Mouse (Mus musculus): ENCODE results near the gene Samd11. TPM values are rescaled to one million over a fixed set of nuclear protein-coding genes. Genes with fewer than 3 reads are reported as not detected.

Samd11 gene
- polyA plus RNA-seq, 1 experiment: 6.9 TPM

- peak; percentile 93 for DNase-seq (ENCODE audit: low read depth)
- TF ChIP-seq CTCF (IDR thresholded peaks at IDR 0.05; ENCODE audit: borderline replicate concordance, extremely low read depth, insufficient read depth, insufficient read length) (no peak), POLR2A (IDR thresholded peaks at IDR 0.05; ENCODE audit: borderline replicate concordance, extremely low read depth, insufficient read depth, insufficient read length, poor library complexity, severe bottlenecking) (peak; percentile 49; the same call in 1 of the 2 replicates)
Observed at GRCm38 (mm10) chr4:156234701-156235213, 20.7 kb downstream of the Samd11 start, which contains the start of gene Plekhn1. Gene Plekhn1, minus strand, starts transcription at chr4:156234857.

DNA sequence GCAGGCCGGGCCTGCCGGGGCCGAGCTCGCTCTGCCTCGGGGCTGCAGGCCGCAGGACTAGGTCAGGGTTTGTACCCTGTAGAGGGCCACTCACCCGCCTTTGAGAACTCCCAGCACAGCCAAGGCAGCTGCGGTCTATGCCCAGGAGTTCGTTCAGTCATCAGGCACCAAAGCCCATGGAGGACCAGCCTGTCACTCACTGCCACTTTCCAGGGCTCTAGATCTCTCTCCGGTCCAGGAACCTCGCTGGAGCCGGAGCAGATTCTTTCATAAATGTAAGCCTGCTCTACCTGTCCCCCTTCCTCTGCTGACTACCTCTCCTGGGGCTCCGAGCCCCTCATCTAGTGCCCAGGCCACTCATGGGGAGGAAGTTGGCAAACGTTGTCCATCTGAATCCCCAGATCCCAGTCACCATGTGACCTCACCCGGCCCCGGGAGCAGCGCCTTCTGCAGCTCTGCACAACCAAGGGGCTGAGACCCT lies 21.4 kb downstream of the Samd11 start:
- TF ChIP-seq CTCF (IDR thresholded peaks at IDR 0.05; ENCODE audit: borderline replicate concordance, extremely low read depth, insufficient read depth, insufficient read length) (no peak), POLR2A (IDR thresholded peaks at IDR 0.05; ENCODE audit: borderline replicate concordance, extremely low read depth, insufficient read depth, insufficient read length, poor library complexity, severe bottlenecking) (no peak)
- peak; percentile 61 for DNase-seq (ENCODE audit: low read depth)

GRCm38 (mm10) chr4:156228393-156229024 lies 26.9 kb downstream of the Samd11 start:
- no peak for DNase-seq (ENCODE audit: low read depth)
- TF ChIP-seq POLR2A (IDR thresholded peaks at IDR 0.05; ENCODE audit: borderline replicate concordance, extremely low read depth, insufficient read depth, insufficient read length, poor library complexity, severe bottlenecking) (no peak), CTCF (IDR thresholded peaks at IDR 0.05; ENCODE audit: borderline replicate concordance, extremely low read depth, insufficient read depth, insufficient read length) (no peak)

- TF ChIP-seq CTCF (IDR thresholded peaks at IDR 0.05; ENCODE audit: borderline replicate concordance, extremely low read depth, insufficient read depth, insufficient read length): no peak
- TF ChIP-seq POLR2A (IDR thresholded peaks at IDR 0.05; ENCODE audit: borderline replicate concordance, extremely low read depth, insufficient read depth, insufficient read length, poor library complexity, severe bottlenecking): no peak
- peak; percentile 52 for DNase-seq (ENCODE audit: low read depth)
Observed at GRCm38 (mm10) chr4:156227752-156228392, 27.6 kb downstream of the Samd11 start.

- no peak for TF ChIP-seq POLR2A (IDR thresholded peaks at IDR 0.05; ENCODE audit: borderline replicate concordance, extremely low read depth, insufficient read depth, insufficient read length, poor library complexity, severe bottlenecking)
- TF ChIP-seq CTCF (IDR thresholded peaks at IDR 0.05; ENCODE audit: borderline replicate concordance, extremely low read depth, insufficient read depth, insufficient read length): no peak
- DNase-seq (ENCODE audit: low read depth): no peak
Observed at GRCm38 (mm10) chr4:156224276-156224675, 31.2 kb downstream of the Samd11 start.

DNA sequence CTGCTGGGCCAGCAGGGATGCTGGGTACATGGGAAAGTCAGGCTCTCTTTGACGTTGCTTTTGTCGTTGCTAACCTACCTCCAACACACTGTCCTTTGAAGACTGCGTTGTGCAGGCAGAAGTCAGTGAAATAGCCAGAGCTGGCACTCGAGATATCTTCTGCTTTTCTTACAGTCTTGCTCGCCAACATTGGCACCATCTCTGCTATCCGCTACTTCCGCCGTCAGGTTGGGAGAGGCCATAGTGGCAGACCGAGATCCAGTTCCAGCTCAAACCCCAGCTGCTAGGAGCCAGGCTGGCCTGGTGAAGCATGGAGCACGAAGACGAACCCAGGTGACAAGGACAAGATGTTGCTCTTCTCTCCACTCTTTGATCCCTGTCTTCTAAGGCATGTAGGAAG lies 35.5 kb downstream of the Samd11 start:
- TF ChIP-seq POLR2A (IDR thresholded peaks at IDR 0.05; ENCODE audit: borderline replicate concordance, extremely low read depth, insufficient read depth, insufficient read length, poor library complexity, severe bottlenecking) (no peak), CTCF (IDR thresholded peaks at IDR 0.05; ENCODE audit: borderline replicate concordance, extremely low read depth, insufficient read depth, insufficient read length) (no peak)
- DNase-seq (ENCODE audit: low read depth): no peak

- no peak for TF ChIP-seq POLR2A (IDR thresholded peaks at IDR 0.05; ENCODE audit: borderline replicate concordance, extremely low read depth, insufficient read depth, insufficient read length, poor library complexity, severe bottlenecking)
- TF ChIP-seq CTCF (IDR thresholded peaks at IDR 0.05; ENCODE audit: borderline replicate concordance, extremely low read depth, insufficient read depth, insufficient read length): no peak
- no peak for DNase-seq (ENCODE audit: low read depth)
Observed at GRCm38 (mm10) chr4:156217838-156218237, 37.6 kb downstream of the Samd11 start.

DNA sequence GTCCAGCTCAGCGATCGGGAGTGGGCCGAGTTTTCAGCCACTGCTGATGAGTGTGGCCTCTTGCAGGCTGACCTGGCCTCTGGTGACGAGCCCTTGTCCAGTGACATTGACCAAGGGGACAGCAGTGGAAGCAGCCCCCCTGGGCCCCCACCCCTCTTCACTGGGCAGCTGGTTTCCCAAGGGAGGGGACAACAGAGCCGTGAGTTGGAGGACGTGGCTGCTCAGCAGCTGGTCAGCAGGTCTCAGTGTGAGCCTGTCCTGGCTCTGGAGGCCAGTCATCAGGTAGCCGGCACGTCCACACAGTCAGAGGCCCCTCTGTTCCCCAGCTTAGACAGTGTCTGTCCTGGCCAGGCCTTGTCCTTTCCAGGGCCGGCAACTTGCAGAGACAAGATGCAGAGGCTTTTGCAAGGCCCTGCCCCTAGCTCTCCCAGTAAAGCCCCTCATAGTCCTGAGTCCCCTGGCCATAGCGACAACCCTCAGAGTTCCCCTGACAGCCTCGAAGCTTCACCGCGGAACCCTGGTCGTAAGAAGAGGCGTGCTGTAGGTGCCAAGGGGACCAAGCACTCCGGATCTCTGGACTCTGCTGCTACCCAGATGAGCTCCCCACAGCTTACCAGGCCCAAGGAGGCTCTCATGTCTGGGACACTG lies 38.3 kb downstream of the Samd11 start:
- TF ChIP-seq POLR2A (IDR thresholded peaks at IDR 0.05; ENCODE audit: borderline replicate concordance, extremely low read depth, insufficient read depth, insufficient read length, poor library complexity, severe bottlenecking): no peak
- no peak for TF ChIP-seq CTCF (IDR thresholded peaks at IDR 0.05; ENCODE audit: borderline replicate concordance, extremely low read depth, insufficient read depth, insufficient read length)
- no peak for DNase-seq (ENCODE audit: low read depth)

GRCm38 (mm10) chr4:156216196-156216595 lies 39.3 kb downstream of the Samd11 start:
- TF ChIP-seq POLR2A (IDR thresholded peaks at IDR 0.05; ENCODE audit: borderline replicate concordance, extremely low read depth, insufficient read depth, insufficient read length, poor library complexity, severe bottlenecking): no peak
- no peak for TF ChIP-seq CTCF (IDR thresholded peaks at IDR 0.05; ENCODE audit: borderline replicate concordance, extremely low read depth, insufficient read depth, insufficient read length)
- DNase-seq (ENCODE audit: low read depth): no peak

GRCm38 (mm10) chr4:156215649-156216048 lies 39.8 kb downstream of the Samd11 start, which contains the start of gene Perm1:
Gene Perm1, plus strand, starts transcription at chr4:156215868.
- TF ChIP-seq CTCF (IDR thresholded peaks at IDR 0.05; ENCODE audit: borderline replicate concordance, extremely low read depth, insufficient read depth, insufficient read length) (no peak), POLR2A (IDR thresholded peaks at IDR 0.05; ENCODE audit: borderline replicate concordance, extremely low read depth, insufficient read depth, insufficient read length, poor library complexity, severe bottlenecking) (no peak)
- no peak for DNase-seq (ENCODE audit: low read depth)

GRCm38 (mm10) chr4:156213134-156213533 lies 42.3 kb downstream of the Samd11 start:
- no peak for DNase-seq (ENCODE audit: low read depth)
- TF ChIP-seq CTCF (IDR thresholded peaks at IDR 0.05; ENCODE audit: borderline replicate concordance, extremely low read depth, insufficient read depth, insufficient read length) (no peak), POLR2A (IDR thresholded peaks at IDR 0.05; ENCODE audit: borderline replicate concordance, extremely low read depth, insufficient read depth, insufficient read length, poor library complexity, severe bottlenecking) (no peak)

Measured in brain, embryonic 14.5 days (tissue).